13 mouse cellular contexts compared by ENCODE assay signal in genomic region chr9:42627634-42628033, GRCm38 (mm10).
DNase-seq lines count a peak whose midpoint lies in the region; ATAC-seq lines count a peak whose summit lies in the region.
"Had no signal": no experiment of that assay in that cellular context is flagged by ENCODE, and none has a peak within 500 bp of the region (broad histone marks: within the 10 kb centered on the region; RNA-seq: fewer than 3 reads in every experiment).

No protein-coding gene starts in this region.

- H3K4me2 ChIP-seq in kidney, embryonic 16.5 days (replicated peaks; ENCODE audit: low read depth, low read length), result no peak overlapping the region
- H3K4me2 ChIP-seq: heart, embryonic 15.5 days; intestine, embryonic 15.5 days; midbrain, embryonic 13.5 days had no signal

- H3K27ac ChIP-seq in kidney, embryonic 16.5 days (ENCODE audit: low read length), result no peak overlapping the region
- H3K27ac ChIP-seq: heart, embryonic 15.5 days; intestine, embryonic 15.5 days; liver, embryonic 14.5 days; midbrain, embryonic 13.5 days had no signal

- no peaks in the 10 kb centered on the region for H3K9me3 ChIP-seq in kidney, embryonic 16.5 days (ENCODE audit: low read length)
- H3K9me3 ChIP-seq: heart, embryonic 15.5 days; intestine, embryonic 15.5 days; midbrain, embryonic 13.5 days had no signal

- ATAC-seq in kidney, embryonic 16.5 days (ENCODE audit: low FRiP score, low TSS enrichment), result no peak
- ATAC-seq: intestine, embryonic 15.5 days; midbrain, embryonic 13.5 days had no signal

- no peaks in the 10 kb centered on the region for H3K27me3 ChIP-seq in kidney, embryonic 16.5 days (ENCODE audit: insufficient read depth, low read length)
- H3K27me3 ChIP-seq: intestine, embryonic 15.5 days; midbrain, embryonic 13.5 days had no signal

- no peaks in the 10 kb centered on the region for H3K36me3 ChIP-seq in kidney, embryonic 16.5 days (ENCODE audit: insufficient read depth, low read length)
- H3K36me3 ChIP-seq: heart, embryonic 15.5 days; intestine, embryonic 15.5 days; midbrain, embryonic 13.5 days had no signal

- intact Hi-C loops in gastrocnemius, postnatal 14 days (cut with DNase I; ENCODE audit: low total_unique reads), result no loop called here

- 27% methylated on average over 6 of the region's 6 CpGs for WGBS in kidney, embryonic 16.5 days

- peak; percentile 3 for DNase-seq in cerebellum, adult 8-10 months
- no peak for DNase-seq in cerebellum, postnatal 4 days (ENCODE audit: low spot score in 2 of 2)
- DNase-seq in kidney, postnatal 10 days, result peak; percentile 18
- DNase-seq in urinary bladder, postnatal 14 days (ENCODE audit: low spot score), result peak; percentile 12
- no peak for DNase-seq in urinary bladder, postnatal 10 days (ENCODE audit: low spot score)
- DNase-seq in neural tube, embryonic 10.5 days (ENCODE audit: extremely low spot score, low spot score), result no peak
- DNase-seq in gastrocnemius, postnatal 14 days, result no peak
- DNase-seq: gastrocnemius, postnatal 36 days had no signal

- no peak overlapping the region for H3K9ac ChIP-seq in kidney, embryonic 16.5 days (replicated peaks; ENCODE audit: low read length)
- H3K9ac ChIP-seq: heart, embryonic 15.5 days; intestine, embryonic 15.5 days; liver, embryonic 14.5 days; midbrain, embryonic 13.5 days had no signal

- H3K4me1 ChIP-seq in kidney, embryonic 16.5 days (ENCODE audit: insufficient read depth, low read length), result no peaks in the 10 kb centered on the region
- H3K4me1 ChIP-seq: heart, embryonic 15.5 days had no signal

- H3K4me3 ChIP-seq in kidney, embryonic 16.5 days (ENCODE audit: low read length), result no peak overlapping the region
- H3K4me3 ChIP-seq: heart, embryonic 15.5 days; intestine, embryonic 15.5 days; midbrain, embryonic 13.5 days had no signal

Comparison
In these comparisons a context has a peak if more than half of its experiments do, and no peak if none do; other contexts are left out.
1. DNase-seq: peak in cerebellum, adult 8-10 months (single experiment), kidney, postnatal 10 days (single experiment) and urinary bladder, postnatal 14 days (single experiment); none in cerebellum, postnatal 4 days (0 of 2), urinary bladder, postnatal 10 days (single experiment), neural tube, embryonic 10.5 days (single experiment) and gastrocnemius, postnatal 14 days (single experiment).